Mouse (Mus musculus): Measurements from ENCODE around the gene Ppcdc.

DNA sequence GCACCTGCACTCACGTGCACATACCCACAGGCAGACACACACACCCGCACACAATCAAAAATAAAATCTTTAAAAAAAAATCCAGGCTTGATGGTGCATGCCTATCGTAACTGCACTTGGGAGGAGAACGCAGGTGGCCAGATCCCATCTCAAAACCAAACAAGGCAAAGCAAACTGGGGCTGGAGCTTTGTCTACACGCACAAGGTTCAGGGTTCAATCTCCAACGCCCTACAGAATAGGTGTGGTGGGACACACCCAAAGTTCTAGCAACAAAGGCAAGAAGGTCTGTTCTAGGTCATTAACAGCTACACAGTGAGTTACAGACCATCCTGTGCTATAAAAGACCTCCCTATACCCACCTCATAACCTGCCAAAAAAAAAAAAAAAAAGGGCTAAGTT, 22.9 kb upstream of the Ppcdc start:
- TF ChIP-seq CTCF (IDR thresholded peaks at IDR 0.05; ENCODE audit: low read depth, low read length) (no peak), POLR2AphosphoS5 (IDR thresholded peaks at IDR 0.05; ENCODE audit: insufficient replicate concordance, low read depth, low read length) (no peak)

All from G1E (cell line).